Mouse (Mus musculus) spleen, postnatal 4 days (tissue): ENCODE data around the gene Mgat4e.
"Not testable (repeated sequence)": the region's sequence is repeated elsewhere in the genome, so short reads cannot be mapped to it uniquely, and the experiment has no call there.

Source experiments
- DNase-seq, 2 experiments: peaks; one replicate each; pipeline ENCODE4 v3.0.0; 2022; ENCODE audit warnings: low spot score in 2 of 2

Mgat4e gene

GRCm38 (mm10) chr1:134555871-134556670 lies 6.6 kb upstream of the Mgat4e start:
- DNase-seq, result peak; percentile 37 to 74

GRCm38 (mm10) chr1:134555240-134555870 lies 5.9 kb upstream of the Mgat4e start:
- DNase-seq, result peak; percentile 18 to 66

GRCm38 (mm10) chr1:134552396-134552795 lies 2.9 kb upstream of the Mgat4e start:
- DNase-seq, result no peak

- no peak for DNase-seq
These were observed 2.4 kb upstream of the Mgat4e start for GRCm38 (mm10) chr1:134551869-134552268.

- no peak for DNase-seq
These were observed 1.3 kb downstream of the Mgat4e start for GRCm38 (mm10) chr1:134548231-134548630.

- DNase-seq, result peak in 1 of 2 experiments; percentile 56
These were observed 8.9 kb downstream of the Mgat4e start for GRCm38 (mm10) chr1:134540610-134541009.

GRCm38 (mm10) chr1:134535513-134535912 lies 14.0 kb downstream of the Mgat4e start:
- no peak for DNase-seq

GRCm38 (mm10) chr1:134535054-134535453 lies 14.4 kb downstream of the Mgat4e start:
- no peak for DNase-seq

- DNase-seq, result not testable (repeated sequence)
These were observed 15.8 kb downstream of the Mgat4e start for GRCm38 (mm10) chr1:134533710-134534109.

- no peak for DNase-seq
These were observed 18.9 kb downstream of the Mgat4e start for GRCm38 (mm10) chr1:134530618-134531017.

GRCm38 (mm10) chr1:134526752-134527151 lies 22.7 kb downstream of the Mgat4e start:
- peak in 1 of 2 experiments; percentile 53 for DNase-seq

GRCm38 (mm10) chr1:134525015-134525414 lies 24.5 kb downstream of the Mgat4e start:
- peak in 1 of 2 experiments; percentile 55 for DNase-seq

- DNase-seq, result peak in 1 of 2 experiments; percentile 38
These were observed 25.1 kb downstream of the Mgat4e start for GRCm38 (mm10) chr1:134524424-134524823.

- no peak for DNase-seq
These were observed 27.2 kb downstream of the Mgat4e start for GRCm38 (mm10) chr1:134522325-134522724.

GRCm38 (mm10) chr1:134521163-134521562 lies 28.3 kb downstream of the Mgat4e start:
- no peak for DNase-seq

GRCm38 (mm10) chr1:134520001-134520721 lies 29.3 kb downstream of the Mgat4e start:
- no peak for DNase-seq

GRCm38 (mm10) chr1:134519201-134519600 lies 30.3 kb downstream of the Mgat4e start:
- not testable (repeated sequence) for DNase-seq

GRCm38 (mm10) chr1:134518677-134519076 lies 30.8 kb downstream of the Mgat4e start:
- DNase-seq, result peak; percentile 84 to 90

GRCm38 (mm10) chr1:134517841-134518240 lies 31.6 kb downstream of the Mgat4e start:
- not testable (repeated sequence) for DNase-seq

GRCm38 (mm10) chr1:134516491-134517198 lies 32.8 kb downstream of the Mgat4e start:
- no peak for DNase-seq

GRCm38 (mm10) chr1:134515891-134516290 lies 33.6 kb downstream of the Mgat4e start:
- no peak for DNase-seq
